Mouse (Mus musculus) small intestine, adult 2 months (tissue): ENCODE results near the gene Dnaaf5. TPM values are rescaled to one million over a fixed set of nuclear protein-coding genes. Genes with fewer than 3 reads are reported as not detected.
A peak's percentile ranks its signal among the peaks of the same experiment; 100 is the strongest.

Experiments used
- H3K27ac ChIP-seq: fragments of 200-500 bp; 2 replicates; pipeline ENCODE4 v1.5.1; 2012; ENCODE audit warnings: low read depth, low read length, control low read depth, inconsistent platforms; ENCODE audit not compliant: insufficient read depth
- H3K27me3 ChIP-seq: fragments of 200-500 bp; 2 replicates; pipeline ENCODE4 v1.6.1; 2012; ENCODE audit warnings: mild to moderate bottlenecking, moderate library complexity, low read length, inconsistent platforms; ENCODE audit not compliant: control insufficient read depth, insufficient read depth
- H3K36me3 ChIP-seq: fragments of 200-500 bp; 2 replicates; pipeline ENCODE4 v1.6.1; 2012; ENCODE audit warnings: mild to moderate bottlenecking, low read length, control low read depth, inconsistent platforms; ENCODE audit not compliant: control insufficient read depth, insufficient read depth
- H3K4me1 ChIP-seq: fragments of 200-500 bp; 2 replicates; pipeline ENCODE4 v1.6.1; 2012; ENCODE audit warnings: low read length, inconsistent platforms, mixed read lengths; ENCODE audit not compliant: control insufficient read depth, insufficient read depth, insufficient read length
- H3K4me3 ChIP-seq: fragments of 200-500 bp; 2 replicates; pipeline ENCODE4 v1.5.1; 2012; ENCODE audit warnings: low read depth, mild to moderate bottlenecking, control low read depth, inconsistent platforms, low read length, moderate library complexity
- CTCF ChIP-seq: fragments of 200-500 bp; IDR thresholded peaks from 2 replicates; pipeline ENCODE4 v1.5.1; 2012; ENCODE audit warnings: low read depth, mild to moderate bottlenecking, control low read depth, inconsistent platforms, low read length, moderate library complexity, mixed read lengths; ENCODE audit not compliant: insufficient replicate concordance, insufficient read length; ENCODE audit errors: extremely low read depth
- POLR2A ChIP-seq: fragments of 200-500 bp; IDR thresholded peaks from 2 replicates; pipeline ENCODE4 v1.6.1; 2012; ENCODE audit warnings: low read depth, mild to moderate bottlenecking, control low read depth, inconsistent platforms, low read length, moderate library complexity
- WGBS: fragments of 180-500 bp; shearing (Covaris S2); methylation state at CpG from one replicate; pipeline ENCODE4 v1.1.7; 2018; 5-methylcytosine and 5-hydroxymethylcytosine counted together
- polyA plus RNA-seq: library from polyadenylated mRNA; depleted of rRNA; stranded (reverse); fragments of >200 nt; gene quantifications from 2 replicates; pipeline ENCODE4 v1.2.3, GENCODE M21; 2012

Dnaaf5 gene
- polyA plus RNA-seq, 1 experiment: 16.4 TPM

GRCm38 (mm10) chr5:139174556-139175547 lies 24.8 kb downstream of the Dnaaf5 start:
- Histone ChIP-seq H3K4me1 (no peaks in the 10 kb centered on the region; the same call in 1 of the 2 replicates), H3K36me3 (peaks cover 21% of the 10 kb centered on the region), H3K27ac (no peak overlapping the region), H3K4me3 (no peak overlapping the region), H3K27me3 (no peaks in the 10 kb centered on the region)
- WGBS: 21% methylated on average over 10 of the region's 10 CpGs
- TF ChIP-seq POLR2A: no peak
- TF ChIP-seq CTCF: no peak

- H3K36me3 ChIP-seq: peaks cover 24% of the 10 kb centered on the region
- TF ChIP-seq POLR2A (no peak), CTCF (peak; percentile 93)
- no peaks in the 10 kb centered on the region for H3K27me3 ChIP-seq
- 26% methylated on average over 11 of the region's 11 CpGs for WGBS
- no peak overlapping the region for H3K27ac ChIP-seq
- no peak overlapping the region for H3K4me3 ChIP-seq
- no peaks in the 10 kb centered on the region; the same call in 1 of the 2 replicates for H3K4me1 ChIP-seq
These were observed 29.0 kb downstream of the Dnaaf5 start for GRCm38 (mm10) chr5:139178895-139179631.

- WGBS: 82% methylated on average over 2 of the region's 2 CpGs
- peaks cover 41% of the 10 kb centered on the region for H3K36me3 ChIP-seq
These were observed 33.1 kb downstream of the Dnaaf5 start for GRCm38 (mm10) chr5:139183131-139183530.

GRCm38 (mm10) chr5:139183601-139184000 lies 33.6 kb downstream of the Dnaaf5 start:
- Histone ChIP-seq H3K36me3 (peaks cover 38% of the 10 kb centered on the region), H3K27me3 (no peaks in the 10 kb centered on the region), H3K27ac (no peak overlapping the region), H3K4me1 (no peaks in the 10 kb centered on the region), H3K4me3 (no peak overlapping the region)
- TF ChIP-seq POLR2A (no peak), CTCF (no peak)
- 93% methylated on average over 9 of the region's 9 CpGs for WGBS

More at GRCm38 (mm10) chr5:139183131-139183530, 33.1 kb downstream of the Dnaaf5 start:
- H3K27me3 ChIP-seq: no peaks in the 10 kb centered on the region
- TF ChIP-seq CTCF (no peak), POLR2A (no peak)
- no peak overlapping the region for H3K4me3 ChIP-seq
- no peaks in the 10 kb centered on the region for H3K4me1 ChIP-seq
- H3K27ac ChIP-seq: no peak overlapping the region

- peaks cover 36% of the 10 kb centered on the region for H3K36me3 ChIP-seq
- no peak overlapping the region for H3K27ac ChIP-seq
- TF ChIP-seq POLR2A: no peak
- no peak for TF ChIP-seq CTCF
- 76% methylated on average over 4 of the region's 4 CpGs for WGBS
- H3K27me3 ChIP-seq: no peaks in the 10 kb centered on the region
- H3K4me3 ChIP-seq: no peak overlapping the region
- H3K4me1 ChIP-seq: no peaks in the 10 kb centered on the region
These were observed 34.9 kb downstream of the Dnaaf5 start for GRCm38 (mm10) chr5:139184897-139185296.

- no peak overlapping the region for H3K4me3 ChIP-seq
- H3K27ac ChIP-seq: no peak overlapping the region
- TF ChIP-seq POLR2A: no peak
- H3K36me3 ChIP-seq: peaks cover 16% of the 10 kb centered on the region
- 91% methylated on average over 5 of the region's 5 CpGs for WGBS
- no peaks in the 10 kb centered on the region for H3K27me3 ChIP-seq
- H3K4me1 ChIP-seq: no peaks in the 10 kb centered on the region
These were observed 39.7 kb downstream of the Dnaaf5 start for GRCm38 (mm10) chr5:139189726-139190125.

- no peak for TF ChIP-seq POLR2A
- TF ChIP-seq CTCF: no peak
- Histone ChIP-seq H3K27me3 (no peaks in the 10 kb centered on the region), H3K27ac (no peak overlapping the region), H3K4me3 (no peak overlapping the region), H3K4me1 (no peaks in the 10 kb centered on the region), H3K36me3 (peaks cover 6% of the 10 kb centered on the region)
- WGBS: 72% methylated on average over 5 of the region's 5 CpGs
These were observed 40.9 kb downstream of the Dnaaf5 start for GRCm38 (mm10) chr5:139190958-139191357.
